Comparison of ENCODE assay signal across 1 mouse cellular context in genomic region chr9:108507619-108508434, GRCm38 (mm10).
TF ChIP-seq lines count a peak whose summit lies in the region.

TSS of gene Qars (plus strand) at chr9:108507706.

TF ChIP-seq in CH12.LX, 34 proteins besides CTCF, POLR2A, EP300 and RAD21 (continued from another document):
- TF ChIP-seq ZNF384 (IDR thresholded peaks at IDR 0.05; ENCODE audit: low read depth, low read length), result peak; percentile 83; the same call in 1 of the 2 replicates
- TF ChIP-seq SMC3 (IDR thresholded peaks at IDR 0.05; ENCODE audit: low read depth, low read length), result no peak
- no peak for TF ChIP-seq MAZ (IDR thresholded peaks at IDR 0.05; ENCODE audit: low read depth, low read length)
- peak; percentile 63; the same call in 1 of the 2 replicates for TF ChIP-seq CHD2 (IDR thresholded peaks at IDR 0.05; ENCODE audit: low read length)
- no peak for TF ChIP-seq BHLHE40 (IDR thresholded peaks at IDR 0.05; ENCODE audit: low read depth, low read length)
- TF ChIP-seq POLR2AphosphoS2 (IDR thresholded peaks at IDR 0.05; ENCODE audit: low read depth, low read length), result peak; percentile 64; the same call in 1 of the 2 replicates
- TF ChIP-seq JUN (IDR thresholded peaks at IDR 0.05; ENCODE audit: insufficient read depth, low read depth, low read length), result no peak
- no peak for TF ChIP-seq E2F4 (IDR thresholded peaks at IDR 0.05; ENCODE audit: insufficient replicate concordance, low read depth, low read length)
- TF ChIP-seq UBTF (IDR thresholded peaks at IDR 0.05; ENCODE audit: low read depth, low read length), result no peak
- TF ChIP-seq GABPA (IDR thresholded peaks at IDR 0.05; ENCODE audit: insufficient replicate concordance, low read depth, low read length), result no peak
- TF ChIP-seq MXI1 (IDR thresholded peaks at IDR 0.05; ENCODE audit: low read depth, low read length), result peak; percentile 96
